Mouse (Mus musculus) CD8-positive naive resting alpha-beta T cell, adult 2 months (primary cell): ENCODE measurements at regions not wholly inside any gene's neighbourhood (a gene's known extent, or its start where the extent isn't known, plus 50 kb on each side); places are given as distances from the start of the nearest gene placed in this dataset.

Source experiments
- DNase-seq, 2 experiments: peaks; one replicate each; pipeline ENCODE4 v3.0.0; 2022; ENCODE audit warnings: low read depth in 2 of 2, low spot score in 2 of 2

DNA sequence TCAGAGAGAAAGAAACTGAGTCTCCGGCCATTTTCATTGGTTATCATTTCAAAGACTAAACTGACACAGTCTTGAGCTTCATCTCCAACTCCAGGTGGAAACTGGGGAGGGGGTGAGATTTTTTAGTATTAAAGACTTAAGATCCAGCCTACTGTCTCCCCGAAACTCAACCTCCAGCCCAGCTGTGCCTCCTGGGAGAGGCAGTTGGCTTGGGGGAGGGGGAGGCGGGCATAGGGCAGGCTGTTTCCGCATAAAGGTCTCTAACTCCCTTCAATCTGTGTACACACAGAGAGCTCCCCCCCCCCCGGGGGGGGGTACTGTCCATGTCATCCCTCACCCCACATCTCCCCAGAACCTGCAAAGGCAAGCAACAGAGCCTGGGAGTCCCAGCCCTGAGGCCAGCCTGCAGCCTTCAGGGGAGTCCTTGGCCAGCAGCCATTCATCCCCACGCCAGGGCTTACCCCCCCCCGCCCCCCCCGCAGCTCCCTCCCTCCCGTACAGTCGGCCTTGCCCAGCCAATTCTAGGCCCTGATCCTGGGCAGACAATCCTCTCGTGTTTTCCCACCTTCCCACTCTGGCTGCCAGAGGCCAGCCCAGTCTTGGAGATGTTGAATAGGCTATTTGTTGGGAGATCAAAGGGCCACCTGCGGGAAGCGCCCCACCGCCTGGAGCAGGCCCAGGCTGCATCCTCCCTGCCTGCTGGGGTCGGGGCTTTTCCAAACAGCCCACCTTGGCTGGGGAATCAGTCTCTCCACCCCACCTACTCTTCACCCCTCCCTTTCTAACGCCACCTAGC lies 245.2 kb downstream of the Bcl11b start:
- no peak for DNase-seq

DNA sequence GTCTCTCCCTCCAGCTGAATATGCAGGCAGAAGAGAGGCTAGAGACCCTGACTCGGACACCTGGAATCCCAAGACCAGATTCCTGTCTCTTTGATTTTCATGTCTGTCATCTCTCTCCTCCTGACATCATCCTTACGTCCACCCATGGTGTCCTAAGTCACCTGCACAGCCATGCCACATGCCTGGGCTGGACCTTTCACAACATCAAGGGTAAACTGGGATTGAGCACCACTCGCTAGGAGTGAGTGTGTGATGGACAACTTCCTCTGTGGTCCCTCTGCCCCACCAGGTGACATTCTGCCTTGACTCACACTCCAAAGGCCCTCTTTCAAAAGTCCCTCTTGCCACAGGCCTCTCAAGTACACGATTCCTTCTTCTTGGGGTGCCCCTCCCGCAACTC lies 244.1 kb downstream of the Bcl11b start:
- no peak for DNase-seq

DNA sequence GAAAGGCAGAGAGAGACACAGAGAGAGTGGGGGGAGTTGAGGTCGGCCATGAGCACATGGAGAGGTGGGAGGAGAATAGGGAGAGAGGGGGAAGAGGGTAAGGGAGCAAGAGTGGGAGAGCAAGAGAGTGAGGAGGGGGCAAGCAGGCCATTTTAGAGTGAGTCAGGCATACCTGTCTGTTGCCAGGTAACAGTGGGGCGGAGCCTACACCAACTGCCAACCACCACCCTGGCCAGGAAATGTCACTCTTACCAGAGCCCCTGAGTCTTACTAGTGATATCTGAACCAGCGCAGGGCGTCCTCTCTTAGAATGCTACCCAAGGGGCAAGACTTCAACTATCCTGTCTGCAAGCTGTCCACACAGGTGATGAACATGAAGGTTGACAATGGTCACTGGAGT lies 243.5 kb downstream of the Bcl11b start:
- no peak for DNase-seq

DNA sequence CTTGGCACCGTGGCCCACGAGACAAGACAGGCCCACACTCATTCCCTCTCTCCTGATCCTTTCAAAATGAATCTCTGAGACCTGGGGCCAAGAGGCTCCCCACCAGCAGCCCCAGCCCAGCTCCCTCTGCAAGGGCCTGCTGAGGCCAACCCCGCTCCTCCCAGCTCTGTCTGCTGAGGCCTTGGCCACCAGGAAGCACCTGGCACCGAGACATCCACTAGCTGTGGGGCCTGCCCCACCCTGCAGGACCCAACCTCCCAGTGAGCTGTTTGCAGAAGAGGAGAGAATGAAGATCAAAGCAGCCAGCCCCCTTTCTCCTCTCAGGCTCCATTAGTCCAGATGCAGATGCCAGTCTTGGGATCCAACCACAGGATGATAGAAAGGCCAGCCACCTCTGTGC lies 241.3 kb downstream of the Bcl11b start:
- DNase-seq: no peak

DNA sequence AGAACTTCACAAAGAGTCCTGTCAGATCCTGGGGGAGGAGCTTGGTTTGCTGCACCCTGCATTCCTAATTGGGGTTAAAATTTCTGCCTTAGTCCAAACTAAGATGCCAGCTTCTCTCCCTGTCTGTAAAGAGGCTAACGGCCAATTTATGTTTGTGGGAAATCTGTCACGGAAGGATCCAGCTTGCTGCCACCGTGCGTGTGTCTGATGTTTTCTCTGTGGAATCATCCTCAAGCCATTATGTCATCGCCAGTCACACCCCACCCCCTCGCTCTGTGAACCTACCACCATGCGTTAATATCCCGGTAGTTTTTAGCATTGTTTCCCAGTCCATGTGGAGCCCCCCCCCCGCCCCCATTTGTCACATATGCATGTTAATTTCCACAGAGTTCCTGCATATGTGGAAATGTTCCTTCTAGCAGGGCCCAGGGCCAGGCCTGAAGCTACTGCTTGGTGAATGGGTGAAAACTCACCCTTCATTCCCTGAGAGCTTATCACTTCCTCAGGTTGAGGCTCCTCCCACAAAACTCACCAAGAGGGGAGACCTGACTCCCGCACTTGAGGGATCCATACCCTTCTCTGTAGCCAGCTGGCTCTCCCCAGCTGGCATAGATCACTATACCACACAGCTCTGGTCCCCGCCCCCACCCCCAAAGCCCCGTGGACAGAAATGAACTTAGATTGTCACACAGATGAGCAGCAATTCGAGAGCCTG lies 233.4 kb downstream of the Bcl11b start:
- no peak for DNase-seq

DNA sequence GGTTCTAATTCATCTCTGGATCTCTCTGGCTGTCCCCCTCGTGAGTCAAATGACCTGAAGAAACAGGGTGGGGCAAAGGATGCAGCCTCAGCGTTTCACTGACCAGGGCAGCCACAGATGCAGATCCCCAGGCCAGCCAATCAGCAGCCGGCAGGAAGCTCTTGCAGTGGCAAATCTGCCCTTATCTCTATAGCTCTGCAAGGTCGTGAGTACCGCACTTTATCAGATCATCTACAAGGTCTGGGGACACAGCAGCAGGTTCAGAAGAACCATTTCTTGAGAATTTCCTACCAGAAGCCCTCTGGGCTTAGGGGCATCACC lies 232.9 kb downstream of the Bcl11b start:
- DNase-seq: no peak

DNA sequence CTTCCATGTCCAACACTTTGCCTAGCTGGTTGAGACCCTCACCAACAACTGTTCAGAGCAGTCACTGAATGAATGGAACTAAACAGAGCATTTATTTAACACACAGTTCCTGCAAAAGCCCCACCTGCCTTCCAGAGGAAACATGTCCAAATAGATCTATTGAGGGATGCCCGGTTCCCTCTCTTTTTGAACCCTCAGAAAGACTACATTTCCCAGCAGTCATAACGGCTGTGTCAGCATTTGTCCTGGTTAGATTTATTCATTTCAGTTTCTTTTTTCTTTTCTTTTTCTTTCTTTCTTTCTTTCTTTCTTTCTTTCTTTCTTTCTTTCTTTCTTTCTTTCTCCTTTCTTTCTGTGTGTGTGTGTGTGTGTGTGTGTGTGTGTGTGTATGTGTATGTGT lies 232.1 kb downstream of the Bcl11b start:
- DNase-seq: no peak

DNA sequence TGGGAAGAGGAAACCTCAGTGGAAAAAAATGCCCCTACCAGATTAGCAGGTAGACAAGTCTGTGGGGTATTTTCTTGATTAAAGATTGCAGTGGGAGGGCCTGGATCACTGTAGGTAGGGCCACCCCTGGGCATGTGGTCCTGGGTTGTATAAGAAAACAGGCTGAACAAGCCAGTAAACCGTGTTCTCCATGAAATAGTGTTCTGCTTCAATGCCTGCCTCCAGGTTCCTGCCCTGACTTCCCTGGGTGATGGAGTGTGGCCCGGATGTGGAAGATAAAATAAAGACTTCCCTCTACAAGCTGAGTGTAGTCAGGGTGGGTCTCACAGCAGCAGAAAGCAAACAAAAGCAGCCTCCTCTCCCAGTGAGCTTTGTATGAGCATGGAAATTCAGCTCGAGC lies 231.6 kb downstream of the Bcl11b start:
- no peak for DNase-seq

DNA sequence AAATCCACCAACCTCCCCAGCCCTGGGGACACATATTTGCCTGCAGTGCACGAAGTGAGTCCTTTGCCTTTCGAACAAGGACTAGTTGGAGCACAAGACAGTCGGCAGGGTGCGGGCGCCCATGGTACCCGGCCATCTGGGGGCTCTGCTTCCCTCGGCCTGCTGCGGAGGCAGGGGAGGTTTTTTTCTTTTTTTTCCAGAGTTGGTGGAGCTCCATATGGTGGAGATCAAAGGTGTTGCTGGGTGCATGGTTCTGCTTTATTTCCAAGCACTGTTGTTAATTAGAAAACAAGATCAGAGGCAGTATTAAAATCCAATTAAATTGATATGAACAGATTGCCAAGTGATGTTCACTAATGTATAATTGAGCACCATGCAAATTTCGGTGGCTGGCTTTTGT lies 225.4 kb downstream of the Bcl11b start:
- no peak for DNase-seq

DNA sequence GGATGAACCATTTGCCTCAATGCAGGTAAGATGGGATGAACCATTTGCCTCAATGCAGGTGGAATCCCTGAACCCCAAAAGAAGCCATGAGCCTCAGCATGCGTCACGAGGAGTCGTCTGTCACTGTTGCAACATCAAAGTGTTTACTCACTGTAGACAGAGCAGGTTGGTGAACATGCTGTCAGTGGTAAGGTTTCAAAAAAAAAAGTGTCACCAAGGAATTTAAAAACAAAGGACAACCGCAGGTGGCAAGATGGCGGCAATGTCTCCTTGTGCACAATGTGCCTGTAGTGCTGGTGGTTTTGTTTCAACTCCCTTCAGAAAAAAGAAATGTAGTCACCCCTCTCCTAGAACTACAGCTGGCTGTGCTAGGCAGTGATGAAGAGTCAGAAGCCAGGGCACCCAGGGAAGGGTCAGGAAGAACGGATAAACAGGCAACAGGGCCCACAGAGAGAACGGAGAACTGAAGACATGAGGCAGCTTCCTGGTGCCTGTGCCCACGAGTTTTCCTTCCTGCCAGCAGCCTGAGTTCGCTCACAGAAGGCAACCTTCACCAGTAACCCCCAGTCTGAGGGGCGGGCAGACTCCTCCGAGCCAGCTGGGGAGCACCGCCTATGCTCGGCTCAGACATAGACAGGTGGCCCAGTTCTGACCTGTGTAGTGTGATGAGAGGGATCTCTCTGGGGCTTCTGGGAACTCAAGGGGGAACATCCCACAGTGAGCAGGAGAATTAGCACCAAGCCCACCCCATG lies 223.9 kb downstream of the Bcl11b start:
- peak; percentile 26 to 44 for DNase-seq

DNA sequence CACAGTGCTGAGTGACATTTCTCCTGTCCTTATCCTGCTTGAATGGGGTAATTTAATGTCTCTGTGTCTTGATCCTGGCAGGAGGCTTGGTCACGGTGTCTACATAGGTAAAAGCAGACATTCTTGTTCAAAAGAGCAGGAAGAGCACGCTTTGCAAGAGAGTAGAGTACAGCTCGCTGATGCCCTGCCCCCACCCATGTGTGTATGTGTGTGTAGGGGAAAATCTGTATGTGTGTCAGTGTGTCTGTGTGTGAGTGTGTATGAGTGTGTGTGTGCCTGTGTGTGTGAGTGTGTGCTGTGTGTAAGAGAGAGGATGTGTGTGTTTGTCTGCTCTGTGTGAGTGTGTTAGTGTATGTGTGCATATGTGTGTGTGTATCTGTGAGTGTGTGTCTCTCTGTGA lies 221.3 kb downstream of the Bcl11b start:
- DNase-seq: no peak

DNA sequence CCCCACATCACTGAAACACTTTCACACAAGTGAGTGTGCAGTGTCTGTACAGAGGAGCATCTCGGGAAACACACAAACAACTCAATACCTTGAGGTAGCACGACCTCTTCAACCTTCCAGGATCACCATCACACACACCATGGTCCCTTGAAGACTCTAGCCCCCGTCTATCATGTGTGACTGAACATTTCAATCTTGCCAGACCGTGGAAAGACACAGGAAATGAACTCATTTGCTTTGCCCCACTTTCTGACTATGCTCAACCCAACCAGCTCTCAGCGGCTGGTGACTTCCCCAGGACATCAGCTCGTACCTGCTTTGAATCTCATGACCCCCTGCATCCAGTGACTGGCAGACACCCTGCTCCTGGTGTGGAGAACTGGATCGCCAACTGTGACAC lies 219.6 kb downstream of the Bcl11b start:
- DNase-seq: no peak

DNA sequence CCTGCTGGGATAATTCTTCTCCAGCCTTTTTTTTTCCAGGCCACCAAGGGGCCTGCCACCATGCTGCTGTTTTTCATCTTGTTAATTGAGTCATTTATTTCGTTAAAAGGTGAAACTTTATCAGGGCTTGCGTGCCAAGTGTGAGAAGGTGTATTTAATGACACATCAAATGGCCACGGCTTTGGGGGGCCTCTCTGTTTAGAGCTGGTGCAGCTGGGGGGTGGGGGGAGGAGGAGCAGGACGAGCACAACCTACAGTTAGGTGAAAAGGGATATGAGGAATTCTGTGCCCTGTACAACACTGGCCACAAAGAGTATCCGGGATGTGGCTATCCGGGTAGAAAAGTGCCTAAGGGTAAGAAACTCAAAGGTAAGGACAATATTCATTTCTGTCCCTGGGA lies 213.6 kb downstream of the Bcl11b start:
- DNase-seq: no peak

DNA sequence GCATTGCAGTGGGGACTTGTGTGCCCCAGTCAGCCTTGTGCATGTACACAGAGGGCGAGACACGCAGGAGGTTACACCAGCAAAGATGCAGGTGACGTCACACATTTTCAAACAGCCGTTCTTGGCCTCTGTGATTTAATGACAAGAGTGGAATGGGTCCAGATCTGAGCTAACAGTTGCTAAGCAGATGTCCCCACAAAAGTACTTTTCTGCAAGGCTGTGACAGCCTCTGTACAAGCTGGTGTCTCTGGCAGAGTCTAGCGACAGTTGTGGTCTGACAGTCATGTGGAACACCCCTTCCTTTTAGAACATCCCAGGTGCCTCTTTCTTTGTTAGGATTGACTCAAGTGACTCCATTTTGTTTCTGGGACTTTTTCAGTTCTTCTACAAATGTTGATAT lies 203.1 kb downstream of the Bcl11b start:
- DNase-seq: no peak

DNA sequence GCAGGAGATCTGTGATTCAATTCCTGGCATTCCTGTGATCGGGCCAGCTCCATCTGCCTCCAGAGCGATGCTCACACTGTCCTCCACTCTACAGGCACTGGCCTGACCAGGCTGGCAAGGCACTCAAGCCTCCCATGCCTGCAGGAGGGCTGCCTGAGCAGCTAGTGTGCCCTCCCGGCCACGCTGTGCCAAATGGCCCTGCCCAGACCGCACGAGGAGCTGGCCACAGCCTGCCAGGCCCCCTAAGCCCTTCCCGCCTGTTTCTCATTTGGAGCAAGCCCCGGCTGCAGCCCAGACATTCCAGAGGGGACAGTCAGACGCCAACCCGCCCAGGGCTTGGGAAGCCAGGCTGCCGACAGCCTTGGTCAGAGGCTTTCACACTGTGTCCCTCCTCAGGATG lies 195.8 kb downstream of the Bcl11b start:
- DNase-seq: no peak

DNA sequence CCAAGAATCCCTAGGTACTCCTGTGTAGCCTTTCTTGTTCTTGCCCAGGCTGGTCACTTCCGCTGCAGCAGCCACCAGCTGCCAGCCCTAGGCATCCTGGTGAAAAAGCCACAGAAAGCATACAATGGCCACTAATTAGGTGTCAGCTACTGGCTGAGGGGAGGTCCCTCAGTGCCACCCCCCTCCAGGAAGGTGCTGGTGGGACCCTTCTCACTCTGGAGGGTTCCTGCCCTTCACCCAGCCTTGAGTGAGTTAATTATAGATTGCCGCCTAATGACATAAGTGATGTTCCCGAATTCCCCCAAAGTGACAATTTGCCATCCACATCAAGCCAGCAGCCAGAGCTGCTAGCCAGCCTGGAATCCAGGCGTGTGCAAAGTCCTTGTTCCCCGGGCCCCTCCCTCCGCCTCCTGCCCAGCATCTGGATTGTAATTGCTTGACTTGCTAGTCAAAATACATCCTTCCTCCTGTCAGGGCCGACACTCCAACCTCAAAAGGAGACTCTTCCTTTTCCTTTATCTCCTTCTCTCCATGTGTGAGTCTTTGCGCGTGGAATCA lies 195.2 kb downstream of the Bcl11b start:
- no peak for DNase-seq

DNA sequence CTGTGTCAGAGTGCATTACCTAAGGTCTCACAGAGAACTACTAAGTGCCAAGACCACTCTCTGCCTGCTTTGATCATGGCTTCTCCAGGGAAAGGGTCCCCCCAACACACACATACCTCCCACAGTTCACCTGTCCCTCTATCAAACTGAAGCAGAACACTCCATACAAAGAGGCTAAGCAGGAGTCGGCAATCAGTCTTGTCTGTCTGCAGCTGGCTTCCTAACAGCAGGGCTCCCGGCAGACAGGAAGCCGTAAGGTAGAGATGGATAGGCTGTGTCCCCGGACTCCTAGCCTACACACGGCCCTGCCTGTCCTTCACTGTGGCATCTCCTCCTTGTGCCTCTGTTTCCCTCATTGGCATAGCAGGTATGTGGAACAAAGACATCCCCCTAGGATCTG lies 192.2 kb downstream of the Bcl11b start:
- DNase-seq: no peak

DNA sequence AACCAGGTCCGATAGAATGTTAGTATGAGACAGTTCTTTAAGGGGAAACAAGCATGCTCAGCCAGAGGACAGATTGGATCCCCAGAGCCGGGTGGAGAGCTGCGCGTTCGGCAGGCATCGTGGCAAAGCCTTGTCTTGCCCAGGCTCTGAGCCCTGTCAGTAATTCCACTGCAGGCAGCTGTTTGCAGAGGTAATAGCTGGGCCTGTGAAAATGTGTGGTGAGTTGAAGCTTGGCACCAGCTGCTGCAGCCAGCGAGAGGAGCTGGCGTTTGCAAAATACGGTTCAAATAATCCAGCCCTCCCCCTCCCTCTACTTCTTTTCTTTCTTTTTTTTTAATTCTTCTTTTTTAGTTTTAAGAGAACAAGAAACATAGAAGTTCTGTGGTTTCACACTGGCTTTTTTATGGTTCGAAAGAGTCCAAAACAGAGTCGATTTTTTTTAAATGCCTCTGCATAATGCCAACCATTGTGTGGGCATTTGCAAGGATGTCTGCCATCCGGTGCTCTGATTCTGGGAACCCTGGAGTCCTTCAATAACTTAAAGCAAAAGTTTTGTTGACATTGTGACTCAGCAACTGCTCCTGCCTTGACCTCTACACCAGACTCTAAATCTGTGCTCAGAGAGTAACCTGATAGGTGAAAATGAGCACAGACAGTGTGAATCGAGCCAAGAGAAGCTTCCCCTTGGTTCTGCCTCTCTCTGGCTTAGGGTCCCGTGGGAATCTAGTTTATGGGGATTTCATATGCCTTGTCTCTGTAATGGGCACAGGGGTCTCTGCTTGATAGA lies 190.7 kb downstream of the Bcl11b start:
- DNase-seq: no peak

DNA sequence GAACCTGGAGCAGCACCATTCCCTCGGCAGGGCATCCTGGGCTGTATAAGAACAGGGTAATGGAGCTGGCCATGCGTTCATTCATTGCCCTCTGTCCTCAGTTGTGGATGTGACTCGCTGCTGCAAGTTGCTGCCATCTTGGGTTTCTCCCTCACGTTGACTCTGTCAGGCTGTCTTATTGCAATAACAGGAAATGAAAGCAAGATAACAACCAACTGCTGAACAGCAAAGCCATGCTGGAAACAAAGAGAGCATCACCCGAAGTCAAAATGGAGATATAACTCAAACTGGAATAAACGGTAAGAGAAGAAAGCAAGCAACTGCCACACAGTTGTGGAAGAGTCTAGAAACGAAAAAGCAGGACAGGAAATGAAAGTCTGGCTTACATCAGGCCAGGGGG lies 188.5 kb downstream of the Bcl11b start:
- DNase-seq: no peak

DNA sequence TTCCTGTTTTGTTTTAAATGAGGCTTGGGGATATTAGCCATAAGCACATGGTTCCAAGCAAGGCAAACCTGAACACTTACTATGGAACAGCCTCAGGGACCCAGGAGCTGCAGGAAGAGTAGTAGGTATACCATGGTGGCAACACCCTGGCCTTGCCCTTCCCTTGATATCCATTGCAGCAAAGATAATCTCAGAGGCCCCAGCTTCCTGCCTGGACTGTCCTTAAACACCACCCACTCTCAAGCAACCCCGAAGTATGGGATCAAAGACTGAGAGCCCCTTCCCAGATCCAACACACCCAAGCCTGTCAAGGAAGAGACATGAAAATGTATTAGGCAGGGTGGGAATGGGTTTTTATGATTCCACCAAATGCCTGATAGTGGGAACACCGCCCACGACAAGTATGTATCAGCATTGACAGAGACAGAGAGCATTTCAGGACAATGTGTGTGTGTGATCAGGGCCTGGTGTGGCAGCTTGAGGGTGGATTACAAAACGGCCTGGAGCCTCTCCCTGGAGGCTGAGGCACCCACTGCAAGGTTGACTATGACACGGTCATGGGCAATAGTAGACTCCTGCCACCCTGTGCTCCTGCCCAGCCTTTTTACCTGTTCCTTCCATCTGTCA lies 179.5 kb downstream of the Bcl11b start:
- DNase-seq: no peak

DNA sequence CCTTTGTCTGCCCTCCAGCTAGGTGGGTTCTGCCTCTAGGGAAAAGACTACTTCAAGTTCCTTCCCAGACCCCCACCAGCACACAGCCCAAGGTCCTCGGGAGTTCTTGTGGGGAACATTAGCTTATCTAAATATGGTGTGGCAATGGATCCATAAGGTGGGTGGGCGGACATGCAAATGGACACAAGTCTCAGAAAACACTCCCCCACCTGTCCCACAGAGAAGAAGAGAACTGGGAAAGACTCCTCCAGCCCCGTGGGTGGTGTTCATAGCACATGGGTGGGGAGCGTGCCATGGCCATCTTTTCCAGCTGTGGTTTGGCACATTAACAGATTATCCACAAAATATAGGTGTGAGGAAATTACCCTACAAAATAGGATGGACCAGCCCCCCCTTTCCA lies 177.5 kb downstream of the Bcl11b start:
- DNase-seq: no peak
